Mouse (Mus musculus): ENCODE results near the gene Kri1. TPM values are rescaled to one million over a fixed set of nuclear protein-coding genes. Genes with fewer than 3 reads are reported as not detected.
"Not testable (repeated sequence)": the region's sequence is repeated elsewhere in the genome, so short reads cannot be mapped to it uniquely, and the experiment has no call there.

The Kri1 gene
- total RNA-seq, 2 experiments from 2014 or later = 18.5 to 21.0 TPM

- no peak for DNase-seq
Observed at GRCm38 (mm10) chr9:21314367-21315140, 26.8 kb upstream of the Kri1 start.

GRCm38 (mm10) chr9:21313394-21313793 is 25.6 kb upstream of the Kri1 start:
- peak; percentile 95 for DNase-seq

GRCm38 (mm10) chr9:21312134-21312533 is 24.4 kb upstream of the Kri1 start, which contains the start of gene Ap1m2:
TSS of gene Ap1m2 (minus strand) at chr9:21312337.
- no peak for DNase-seq

- no peak for DNase-seq
Observed at GRCm38 (mm10) chr9:21311695-21312094, 23.9 kb upstream of the Kri1 start.

GRCm38 (mm10) chr9:21309150-21309741 is 21.5 kb upstream of the Kri1 start:
- DNase-seq = no peak

- DNase-seq = no peak
Observed at GRCm38 (mm10) chr9:21305065-21305464, 17.3 kb upstream of the Kri1 start.

- no peak for DNase-seq
Observed at GRCm38 (mm10) chr9:21299014-21299413, 11.2 kb upstream of the Kri1 start.

GRCm38 (mm10) chr9:21292271-21292670 is 4.5 kb upstream of the Kri1 start:
- no peak for DNase-seq

- DNase-seq = not testable (repeated sequence)
Observed at GRCm38 (mm10) chr9:21291868-21292267, 4.1 kb upstream of the Kri1 start.

- DNase-seq = peak; percentile 100
Observed at GRCm38 (mm10) chr9:21291022-21291787, 3.4 kb upstream of the Kri1 start, which contains the start of gene Cdkn2d. TSS of gene Cdkn2d (minus strand) at chr9:21291407.

- DNase-seq = no peak
Observed at GRCm38 (mm10) chr9:21290589-21290988, 2.8 kb upstream of the Kri1 start.

GRCm38 (mm10) chr9:21289337-21289671 is 1.5 kb upstream of the Kri1 start:
- DNase-seq = no peak

- peak; percentile 31 for DNase-seq
Observed at GRCm38 (mm10) chr9:21288404-21289336, 901 bp upstream of the Kri1 start.

- no peak for DNase-seq
Observed at GRCm38 (mm10) chr9:21286753-21287152, 1.0 kb downstream of the Kri1 start.

- DNase-seq = no peak
Observed at GRCm38 (mm10) chr9:21283994-21284393, 3.8 kb downstream of the Kri1 start.

GRCm38 (mm10) chr9:21283591-21283990 is 4.2 kb downstream of the Kri1 start:
- no peak for DNase-seq

- DNase-seq = no peak
Observed at GRCm38 (mm10) chr9:21277776-21278175, 10.0 kb downstream of the Kri1 start.

GRCm38 (mm10) chr9:21276307-21276706 is 11.5 kb downstream of the Kri1 start:
- DNase-seq = no peak

GRCm38 (mm10) chr9:21275727-21276126 is 12.0 kb downstream of the Kri1 start:
- DNase-seq = no peak

- DNase-seq = no peak
Observed at GRCm38 (mm10) chr9:21275013-21275710, 12.6 kb downstream of the Kri1 start.

GRCm38 (mm10) chr9:21274336-21274735 is 13.4 kb downstream of the Kri1 start:
- no peak for DNase-seq

Data from heart, postnatal 4 days (tissue).